Mouse (Mus musculus): ENCODE measurements around the gene Grap2. TPM values are rescaled to one million over a fixed set of nuclear protein-coding genes. Genes with fewer than 3 reads are reported as not detected.
A peak's percentile ranks its signal among the peaks of the same experiment; 100 is the strongest.

Grap2 gene
- polyA plus RNA-seq, 1 experiment: 16.9 TPM

DNA sequence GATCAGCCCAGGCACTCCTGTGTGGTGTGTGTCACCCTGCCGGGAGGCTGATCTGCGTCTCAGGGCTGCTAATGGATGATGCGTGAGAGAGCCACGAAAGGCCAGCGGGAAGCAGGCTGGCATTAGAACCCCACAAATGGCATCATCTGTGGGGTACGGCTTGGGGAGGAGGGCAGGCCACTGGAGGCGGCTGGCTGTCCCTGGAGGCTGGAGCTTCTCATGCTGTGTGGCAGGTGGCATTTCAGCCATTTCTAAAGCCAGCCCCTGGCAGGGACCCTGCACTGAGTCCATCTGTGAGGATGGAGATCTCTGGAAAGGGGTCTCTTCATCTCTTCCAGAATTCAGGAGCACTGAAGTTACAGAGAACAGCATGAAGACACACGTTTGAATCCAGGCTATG, 48.0 kb downstream of the Grap2 start:
- Histone ChIP-seq H3K36me3 (ENCODE audit: control insufficient read depth) (peaks cover 11% of the 10 kb centered on the region), H3K4me3 (replicated peaks) (no peak overlapping the region), H3K4me1 (ENCODE audit: control insufficient read depth) (peaks cover 82% of the 10 kb centered on the region), H3K27me3 (ENCODE audit: control insufficient read depth) (peaks cover 24% of the 10 kb centered on the region), H3K9me3 (ENCODE audit: control insufficient read depth, low read length) (no peaks in the 10 kb centered on the region)
- TF ChIP-seq GATA1 (IDR thresholded peaks at IDR 0.05; ENCODE audit: low read length) (no peak), TAL1 (IDR thresholded peaks at IDR 0.05; ENCODE audit: low read length) (no peak)

DNA sequence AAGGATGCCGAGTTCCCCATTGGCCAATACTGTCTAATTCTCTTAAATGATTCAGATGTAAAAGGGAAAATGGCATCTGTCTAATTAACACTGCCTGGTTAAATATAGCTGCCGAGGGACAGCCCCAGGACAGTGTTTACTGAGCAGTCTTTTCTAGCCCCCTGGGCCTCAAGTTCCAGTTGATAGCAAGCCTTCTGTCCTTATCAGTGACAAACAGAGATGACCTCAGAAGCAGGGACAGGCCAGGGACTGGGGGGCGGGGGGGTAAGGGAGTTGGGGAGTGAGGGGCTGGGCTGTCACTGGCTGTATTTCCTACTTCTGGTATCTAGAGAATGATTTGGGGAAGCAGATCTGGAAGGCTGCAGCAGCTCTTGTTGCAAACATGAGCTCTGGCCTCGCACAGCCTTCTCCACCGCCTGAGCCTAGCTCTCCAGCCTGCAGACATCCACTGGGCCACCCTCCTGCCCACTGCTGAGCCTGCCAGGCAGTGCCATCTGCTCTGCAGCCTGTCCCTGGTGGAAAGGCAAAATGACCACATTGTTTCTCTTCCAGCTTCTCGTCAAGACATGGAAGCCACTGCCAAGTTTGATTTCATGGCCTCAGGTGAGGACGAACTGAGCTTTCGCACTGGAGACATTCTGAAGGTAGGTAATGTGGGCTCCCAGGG, 50.9 kb downstream of the Grap2 start:
- Histone ChIP-seq H3K4me3 (replicated peaks) (peak overlapping the region; percentile 76), H3K4me1 (ENCODE audit: control insufficient read depth) (peaks cover 90% of the 10 kb centered on the region)

DNA sequence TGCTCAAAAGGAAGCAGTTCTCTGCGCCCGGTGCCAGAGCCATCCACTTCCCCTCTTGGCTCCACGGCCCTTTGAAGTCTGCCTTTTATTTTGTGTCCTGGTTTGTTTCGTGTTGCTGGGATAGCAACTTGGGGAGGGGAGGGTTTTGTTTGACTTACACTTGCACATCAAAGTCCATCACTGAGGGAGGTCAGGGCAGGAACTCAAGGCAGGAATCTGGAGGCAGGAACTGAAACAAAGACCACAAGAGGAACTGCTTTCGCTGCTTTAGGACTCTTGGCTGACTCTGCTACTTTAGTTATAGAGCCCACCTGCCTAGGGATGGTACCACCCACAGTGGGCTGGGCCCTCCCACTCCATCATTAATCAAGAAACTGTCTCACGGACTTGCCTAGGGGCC, 54.1 kb downstream of the Grap2 start:
- H3K4me3 ChIP-seq (replicated peaks): peak overlapping the region; percentile 76
- H3K27me3 ChIP-seq (ENCODE audit: control insufficient read depth): peaks cover 30% of the 10 kb centered on the region
- peaks cover 34% of the 10 kb centered on the region for H3K36me3 ChIP-seq (ENCODE audit: control insufficient read depth)
- TF ChIP-seq GATA1 (IDR thresholded peaks at IDR 0.05; ENCODE audit: low read length) (no peak), TAL1 (IDR thresholded peaks at IDR 0.05; ENCODE audit: low read length) (no peak)
- H3K4me1 ChIP-seq (ENCODE audit: control insufficient read depth): peaks cover 70% of the 10 kb centered on the region
- H3K9me3 ChIP-seq (ENCODE audit: control insufficient read depth, low read length): peaks cover 4% of the 10 kb centered on the region; the same call in 1 of the 2 replicates

More for the DNA sequence above, 50.9 kb downstream of the Grap2 start:
- TF ChIP-seq GATA1 (IDR thresholded peaks at IDR 0.05; ENCODE audit: low read length) (peak; percentile 73), TAL1 (IDR thresholded peaks at IDR 0.05; ENCODE audit: low read length) (peak; percentile 69)
- Histone ChIP-seq H3K27me3 (ENCODE audit: control insufficient read depth) (peaks cover 7% of the 10 kb centered on the region), H3K36me3 (ENCODE audit: control insufficient read depth) (peaks cover 30% of the 10 kb centered on the region), H3K9me3 (ENCODE audit: control insufficient read depth, low read length) (peaks cover 3% of the 10 kb centered on the region; the same call in 1 of the 2 replicates)

DNA sequence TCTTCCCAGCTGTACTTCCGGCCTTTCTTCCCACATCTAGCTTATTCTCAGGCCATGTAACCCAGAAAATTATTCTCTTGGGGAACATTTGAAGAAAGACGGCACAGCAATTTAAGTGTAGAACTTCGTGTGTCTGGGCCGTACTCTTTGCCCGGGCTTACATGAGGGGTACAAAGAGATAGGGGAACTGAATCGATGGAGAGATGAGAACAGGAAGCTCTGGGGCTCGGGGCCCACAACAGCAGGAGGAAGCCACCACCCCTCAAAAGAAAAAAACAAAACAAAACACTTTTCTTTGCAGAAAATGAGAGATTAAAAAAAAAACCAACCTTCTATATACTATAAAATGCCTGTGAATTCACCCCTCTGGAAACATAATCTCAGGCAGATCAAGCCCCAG, 57.8 kb downstream of the Grap2 start:
- TF ChIP-seq TAL1 (IDR thresholded peaks at IDR 0.05; ENCODE audit: low read length) (no peak), GATA1 (IDR thresholded peaks at IDR 0.05; ENCODE audit: low read length) (no peak)
- Histone ChIP-seq H3K27me3 (ENCODE audit: control insufficient read depth) (peaks cover 50% of the 10 kb centered on the region), H3K36me3 (ENCODE audit: control insufficient read depth) (peaks cover 25% of the 10 kb centered on the region), H3K9me3 (ENCODE audit: control insufficient read depth, low read length) (peaks cover 4% of the 10 kb centered on the region; the same call in 1 of the 2 replicates), H3K4me1 (ENCODE audit: control insufficient read depth) (peaks cover 37% of the 10 kb centered on the region), H3K4me3 (replicated peaks) (no peak overlapping the region)

DNA sequence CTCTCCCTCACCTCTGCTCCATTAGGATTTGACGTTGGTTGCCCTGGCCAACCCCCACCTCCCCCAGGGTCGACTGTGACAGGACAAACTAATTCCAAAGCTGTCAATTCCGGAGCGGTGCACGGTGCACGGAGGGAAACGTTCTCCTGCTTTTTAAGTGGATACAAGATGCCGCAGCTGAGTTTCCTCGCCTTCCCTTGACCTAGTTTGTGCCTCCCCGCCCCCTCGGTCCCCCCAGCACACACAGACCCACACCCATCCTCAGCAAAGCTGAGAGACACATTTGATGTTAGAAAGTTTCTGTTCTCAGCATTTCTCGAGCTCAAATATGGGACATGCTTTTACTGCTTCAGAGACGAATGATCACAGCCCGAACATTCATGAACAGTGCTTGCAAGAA, 58.3 kb downstream of the Grap2 start:
- peaks cover 20% of the 10 kb centered on the region for H3K36me3 ChIP-seq (ENCODE audit: control insufficient read depth)
- H3K4me1 ChIP-seq (ENCODE audit: control insufficient read depth): peaks cover 31% of the 10 kb centered on the region
- H3K4me3 ChIP-seq (replicated peaks): no peak overlapping the region
- peaks cover 4% of the 10 kb centered on the region; the same call in 1 of the 2 replicates for H3K9me3 ChIP-seq (ENCODE audit: control insufficient read depth, low read length)
- no peak for TF ChIP-seq GATA1 (IDR thresholded peaks at IDR 0.05; ENCODE audit: low read length)
- no peak for TF ChIP-seq TAL1 (IDR thresholded peaks at IDR 0.05; ENCODE audit: low read length)
- H3K27me3 ChIP-seq (ENCODE audit: control insufficient read depth): peaks cover 53% of the 10 kb centered on the region

DNA sequence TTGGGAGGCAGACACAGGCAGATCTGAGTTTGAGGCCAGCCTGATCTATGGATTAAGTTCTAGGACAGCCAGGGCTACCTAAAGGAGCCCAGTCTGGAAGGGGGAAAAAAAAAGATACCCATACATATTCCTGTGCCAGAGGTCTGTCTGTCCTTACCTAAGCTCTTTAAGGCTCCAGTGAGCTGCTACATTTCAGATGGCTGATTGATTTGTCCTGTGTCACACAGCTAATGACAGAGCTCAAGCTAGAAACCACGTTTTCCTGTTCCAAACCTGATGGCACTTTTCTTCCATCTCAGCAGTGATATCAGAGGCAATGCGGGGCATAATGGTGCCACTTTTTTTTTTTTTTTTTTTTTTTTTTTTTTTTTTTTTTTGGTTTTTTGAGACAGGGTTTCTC, 58.9 kb downstream of the Grap2 start:
- Histone ChIP-seq H3K4me1 (ENCODE audit: control insufficient read depth) (peaks cover 25% of the 10 kb centered on the region), H3K4me3 (replicated peaks) (no peak overlapping the region), H3K9me3 (ENCODE audit: control insufficient read depth, low read length) (peaks cover 4% of the 10 kb centered on the region; the same call in 1 of the 2 replicates), H3K36me3 (ENCODE audit: control insufficient read depth) (peaks cover 14% of the 10 kb centered on the region), H3K27me3 (ENCODE audit: control insufficient read depth) (peaks cover 58% of the 10 kb centered on the region)
- TF ChIP-seq GATA1 (IDR thresholded peaks at IDR 0.05; ENCODE audit: low read length) (no peak), TAL1 (IDR thresholded peaks at IDR 0.05; ENCODE audit: low read length) (no peak; the same call in 2 of the 3 replicates)

DNA sequence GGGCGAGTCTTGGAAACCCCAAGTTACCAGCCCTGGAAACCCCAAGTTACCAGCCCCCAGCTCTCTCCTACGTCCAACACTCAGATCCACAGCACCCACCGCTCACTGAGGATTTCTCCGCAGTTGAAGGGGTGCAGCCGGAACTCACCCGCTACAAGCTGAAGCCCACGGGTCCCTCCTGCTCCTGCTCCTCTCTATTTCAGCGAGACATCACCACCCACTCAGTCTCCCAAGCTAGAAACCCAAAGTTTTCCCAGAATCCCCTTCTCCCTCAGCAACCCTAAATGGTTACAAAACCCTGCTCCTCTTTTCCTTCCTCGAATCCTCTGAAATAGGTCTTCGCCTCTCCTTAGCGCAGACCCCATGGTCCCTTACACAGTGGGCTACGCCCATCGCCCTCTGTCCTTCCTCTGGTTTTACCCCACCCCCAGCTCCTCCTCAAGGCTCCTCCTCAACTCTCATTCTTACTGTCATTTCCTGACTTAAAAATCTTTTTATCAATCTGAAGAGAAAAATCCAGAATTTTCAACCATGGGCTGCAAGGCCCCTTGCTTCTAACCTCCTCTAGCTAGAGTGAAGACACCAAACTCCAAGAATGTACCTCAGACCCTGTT, 60.0 kb downstream of the Grap2 start:
- peaks cover 8% of the 10 kb centered on the region for H3K36me3 ChIP-seq (ENCODE audit: control insufficient read depth)
- peaks cover 15% of the 10 kb centered on the region for H3K4me1 ChIP-seq (ENCODE audit: control insufficient read depth)
- no peak overlapping the region for H3K4me3 ChIP-seq (replicated peaks)
- H3K27me3 ChIP-seq (ENCODE audit: control insufficient read depth): peaks cover 63% of the 10 kb centered on the region
- H3K9me3 ChIP-seq (ENCODE audit: control insufficient read depth, low read length): peaks cover 4% of the 10 kb centered on the region; the same call in 1 of the 2 replicates
- TF ChIP-seq TAL1 (IDR thresholded peaks at IDR 0.05; ENCODE audit: low read length) (no peak), GATA1 (IDR thresholded peaks at IDR 0.05; ENCODE audit: low read length) (no peak)

DNA sequence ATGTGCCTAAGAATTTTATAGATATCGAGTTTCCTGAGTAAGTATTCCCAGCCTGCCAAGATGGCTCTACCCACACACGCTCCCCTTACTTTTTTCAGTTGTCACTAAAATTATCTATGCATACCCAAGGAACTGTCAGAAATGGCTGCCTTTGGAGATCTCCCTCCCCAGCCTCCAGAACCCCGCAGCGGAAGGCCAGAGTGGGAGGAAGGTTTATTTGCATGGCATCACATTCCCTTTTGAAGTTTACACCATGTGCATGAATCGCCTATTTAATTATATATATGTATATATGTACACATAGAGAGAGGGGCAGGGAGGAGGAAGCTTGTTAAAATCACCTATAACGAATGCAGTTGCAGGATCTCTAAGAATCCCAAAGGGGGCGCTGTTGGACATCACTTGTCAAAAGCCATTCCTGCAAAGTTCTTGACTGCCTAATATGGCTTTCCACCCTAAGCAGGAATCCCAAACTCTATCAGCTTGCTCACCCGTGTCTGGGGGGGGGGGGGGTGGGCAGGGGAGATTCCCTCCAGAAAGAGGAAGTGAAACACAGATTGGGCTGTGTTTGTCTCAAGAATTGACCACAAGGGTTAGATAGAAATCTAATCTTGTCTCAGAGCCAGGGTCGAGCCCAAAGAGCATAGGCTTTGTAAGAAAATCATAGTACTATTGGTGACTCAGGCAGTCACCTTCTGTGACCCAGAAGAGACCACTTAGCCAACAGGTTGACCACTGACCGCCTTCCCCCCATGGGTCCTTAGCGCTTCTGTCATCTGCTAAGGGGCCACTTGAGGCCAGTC, 62.2 kb downstream of the Grap2 start:
- no peaks in the 10 kb centered on the region for H3K9me3 ChIP-seq (ENCODE audit: control insufficient read depth, low read length)
- H3K27me3 ChIP-seq (ENCODE audit: control insufficient read depth): peaks cover 57% of the 10 kb centered on the region
- TF ChIP-seq TAL1 (IDR thresholded peaks at IDR 0.05; ENCODE audit: low read length): no peak
- no peak for TF ChIP-seq GATA1 (IDR thresholded peaks at IDR 0.05; ENCODE audit: low read length)
- H3K36me3 ChIP-seq (ENCODE audit: control insufficient read depth): peaks cover 13% of the 10 kb centered on the region
- H3K4me3 ChIP-seq (replicated peaks): no peak overlapping the region
- H3K4me1 ChIP-seq (ENCODE audit: control insufficient read depth): peaks cover 8% of the 10 kb centered on the region
